Mouse (Mus musculus): ENCODE measurements around the gene 9930111J21Rik1. TPM values are rescaled to one million over a fixed set of nuclear protein-coding genes. Genes with fewer than 3 reads are reported as not detected.
"Not testable (repeated sequence)": the region's sequence is repeated elsewhere in the genome, so short reads cannot be mapped to it uniquely, and the experiment has no call there.

9930111J21Rik1 gene
- under 1 TPM; 0.55 to 0.76 TPM for total RNA-seq (2021)

DNA sequence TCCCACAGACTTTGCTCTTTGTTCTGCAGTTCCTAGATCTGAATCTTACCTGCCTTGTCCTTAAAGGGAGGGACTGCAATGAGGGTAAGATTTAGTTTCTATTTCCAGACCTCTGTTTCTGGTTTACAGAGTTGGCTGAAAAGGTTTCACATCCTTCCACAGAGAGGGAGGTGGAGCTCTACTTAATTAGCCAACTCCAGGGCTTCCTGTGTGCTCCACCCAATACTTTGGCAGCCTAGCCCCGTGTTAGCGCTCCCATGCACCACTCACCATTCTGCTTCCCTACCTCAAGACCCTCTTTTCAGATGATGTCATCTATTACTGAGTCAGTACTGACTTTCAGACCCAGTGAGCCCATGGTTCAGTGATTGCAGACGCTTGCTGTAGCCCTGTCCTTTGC, at the start of gene 9930111J21Rik1:
TSS of gene 9930111J21Rik1 (minus strand) at position 148 of the 400 bp plus-strand sequence.
- not testable (repeated sequence) for DNase-seq

DNA sequence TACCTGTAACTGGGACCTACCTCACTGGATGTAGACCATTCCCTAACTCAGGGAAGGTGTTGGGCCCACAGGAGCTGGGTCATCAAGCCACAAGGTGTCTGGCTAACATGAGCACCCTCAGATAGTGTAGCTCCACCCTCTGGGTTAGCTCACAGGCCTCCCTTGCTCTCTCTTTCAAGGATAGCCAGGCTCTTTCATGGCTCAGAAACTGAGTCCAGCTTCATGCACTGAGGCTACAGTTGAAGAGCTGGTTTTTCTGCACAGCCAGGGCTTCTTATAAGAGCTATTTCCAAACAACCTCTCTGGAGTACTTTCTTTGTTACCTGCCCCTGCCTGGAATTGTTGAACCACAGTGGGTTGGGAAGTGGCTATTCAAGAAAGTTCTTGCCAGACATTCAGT, 32.9 kb upstream of the 9930111J21Rik1 start:
- DNase-seq = not testable (repeated sequence)

DNA sequence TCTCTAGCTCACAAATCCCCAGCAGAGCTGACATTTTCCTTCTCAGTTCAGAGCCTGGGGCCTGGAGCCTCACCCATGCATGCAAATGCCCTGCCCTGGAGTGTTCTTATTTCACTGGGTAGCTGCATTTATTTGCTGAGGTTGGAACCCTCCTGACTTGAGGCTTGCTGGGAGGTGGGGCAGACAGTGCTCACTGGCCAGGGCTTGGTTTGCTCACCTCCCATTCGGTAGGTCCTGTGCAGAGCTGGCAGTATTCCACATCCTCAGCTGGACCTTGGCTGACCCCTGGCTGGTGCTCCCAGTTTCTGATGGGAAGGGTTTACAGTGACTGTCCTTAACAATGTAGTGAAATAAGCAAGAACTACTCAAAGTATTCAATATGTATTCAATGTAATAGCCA, 27.6 kb upstream of the 9930111J21Rik1 start:
- not testable (repeated sequence) for DNase-seq

DNA sequence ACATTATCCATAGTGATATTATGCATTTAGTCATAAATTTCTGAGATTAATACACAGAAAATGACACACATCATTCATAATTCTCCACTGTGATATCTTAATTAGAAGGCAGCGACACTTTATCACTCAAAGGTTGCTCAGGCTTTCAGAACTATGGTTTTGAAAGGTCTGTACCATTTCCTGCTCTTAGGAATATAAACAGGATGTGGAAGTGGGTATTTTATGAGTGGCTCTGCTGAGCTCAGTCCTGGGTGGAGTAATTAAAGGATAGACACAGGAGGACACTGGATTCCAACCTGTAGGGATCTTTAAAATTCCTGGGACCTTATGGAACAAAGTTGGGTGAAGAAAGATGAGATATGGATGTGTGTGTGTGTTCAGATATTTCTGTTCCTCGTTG, 27.1 kb upstream of the 9930111J21Rik1 start:
- DNase-seq = not testable (repeated sequence)

DNA sequence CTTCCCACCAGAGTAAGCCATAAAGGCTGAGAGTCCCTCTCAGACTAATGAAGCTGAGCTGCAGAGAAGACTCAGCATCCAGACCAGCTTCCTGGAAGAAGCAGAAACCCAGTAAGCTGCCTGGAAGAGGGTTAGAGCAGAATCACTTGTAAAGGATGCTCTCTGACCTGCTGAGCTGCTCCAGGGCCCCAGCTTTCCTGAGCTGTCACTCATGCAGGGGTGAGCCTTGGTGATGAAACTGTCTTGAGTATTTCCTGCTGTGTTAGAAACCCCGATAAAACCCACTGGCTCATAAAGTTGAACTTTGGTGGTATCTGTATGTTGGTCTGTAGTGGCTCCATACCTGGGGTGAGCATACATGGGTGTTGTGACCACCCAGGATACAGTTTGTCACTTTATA, 21.2 kb upstream of the 9930111J21Rik1 start:
- not testable (repeated sequence) for DNase-seq

DNA sequence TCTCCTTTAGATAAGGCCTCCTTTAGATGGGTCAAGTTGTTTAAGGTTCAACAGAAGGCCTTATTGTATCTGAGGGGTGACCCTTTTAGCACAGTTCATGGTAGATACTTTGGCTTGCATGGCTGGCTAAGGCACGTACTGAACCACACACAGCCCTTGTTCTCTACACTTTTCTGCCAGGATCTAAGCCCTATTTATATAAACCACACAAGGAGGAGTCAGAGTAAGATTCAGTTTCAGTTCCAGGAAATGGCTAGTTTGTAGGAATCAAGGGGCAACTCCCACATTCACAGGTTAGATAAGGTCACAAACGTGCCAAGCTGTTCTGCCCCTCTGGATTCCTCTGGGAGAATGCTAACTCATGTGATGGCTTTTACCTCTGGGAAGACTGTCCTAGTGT, 14.8 kb upstream of the 9930111J21Rik1 start, which contains the start of gene Tgtp1:
TSS of gene Tgtp1 (minus strand) at position 155 of the 400 bp plus-strand sequence.
- not testable (repeated sequence) for DNase-seq

DNA sequence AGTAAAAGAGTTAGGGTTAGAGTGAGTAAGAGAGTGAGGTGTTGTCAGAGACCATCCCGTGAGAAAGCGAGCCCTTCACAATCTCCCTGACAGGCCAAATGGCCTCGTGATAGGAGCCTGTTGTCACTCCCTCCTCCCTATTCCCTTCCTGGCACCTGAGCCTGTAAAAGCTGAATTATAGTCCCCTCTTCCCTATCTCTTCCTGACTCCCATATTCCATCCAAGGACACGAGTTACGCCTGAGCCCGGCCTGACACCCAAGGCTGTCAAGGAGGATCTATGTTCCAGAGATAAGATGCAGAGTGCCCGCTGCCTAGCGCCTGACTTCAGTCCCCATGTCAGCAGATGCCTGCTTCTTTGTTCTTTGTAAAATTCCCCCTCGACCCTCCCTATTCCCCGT, 14.1 kb upstream of the 9930111J21Rik1 start:
- not testable (repeated sequence) for DNase-seq

DNA sequence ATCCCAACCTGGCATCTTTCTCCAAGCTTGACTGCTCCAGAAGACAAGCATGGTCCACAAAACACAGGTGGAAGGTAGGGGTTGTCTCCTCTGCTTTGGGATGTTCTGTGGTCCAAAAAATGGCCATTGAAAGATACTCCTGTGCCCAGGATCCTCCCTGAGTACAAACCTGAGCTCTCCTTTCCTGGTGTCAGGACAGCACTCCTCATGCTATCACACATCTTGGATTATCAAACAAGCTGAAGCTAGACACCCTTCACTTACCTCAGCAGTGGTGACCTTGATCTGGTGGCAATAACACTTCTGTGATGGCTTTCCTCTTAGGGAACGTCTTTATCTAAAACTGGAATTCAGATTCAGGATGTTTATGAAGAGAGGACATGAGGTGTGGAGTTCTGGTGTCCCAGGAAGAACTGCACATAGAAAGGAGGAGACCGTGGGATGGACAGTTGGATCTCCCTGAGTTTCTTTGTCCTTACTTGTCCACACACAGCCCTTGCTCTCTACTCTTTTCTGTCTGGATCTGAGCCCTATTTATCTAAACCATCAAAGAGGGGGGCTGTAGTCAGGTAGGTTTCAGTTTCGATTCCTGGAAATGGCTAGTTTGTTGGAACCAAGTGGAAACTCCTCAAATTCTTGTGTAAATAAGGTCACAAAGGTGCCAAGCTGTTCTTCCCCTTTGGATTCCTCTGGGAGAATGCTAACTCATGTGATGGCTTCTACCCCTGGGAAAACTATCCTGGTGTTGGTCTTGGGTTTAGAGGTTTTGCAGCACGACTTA, 12.7 kb upstream of the 9930111J21Rik1 start, which contains the start of gene Gm12185:
TSS of gene Gm12185 (minus strand) at position 487 of the 781 bp plus-strand sequence.
- DNase-seq = not testable (repeated sequence)

DNA sequence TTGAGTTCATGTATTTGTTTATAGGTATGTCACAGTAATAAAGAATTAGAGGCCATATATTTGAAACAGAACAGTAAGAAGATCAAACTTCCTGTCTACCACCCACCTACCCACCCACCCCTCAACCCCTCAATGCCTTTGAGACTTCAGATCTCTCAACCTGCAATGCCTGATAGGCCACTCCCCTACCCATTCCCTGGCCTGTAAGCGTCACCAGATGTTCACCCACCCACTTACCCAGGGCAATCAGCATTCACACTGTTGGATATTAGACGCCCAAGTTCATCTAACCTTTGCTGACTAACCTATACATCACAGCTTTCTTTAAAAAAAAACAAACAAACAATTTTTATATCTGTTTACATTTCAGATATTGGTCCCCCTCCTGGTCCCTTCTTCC, 10.8 kb upstream of the 9930111J21Rik1 start:
- DNase-seq = not testable (repeated sequence)

DNA sequence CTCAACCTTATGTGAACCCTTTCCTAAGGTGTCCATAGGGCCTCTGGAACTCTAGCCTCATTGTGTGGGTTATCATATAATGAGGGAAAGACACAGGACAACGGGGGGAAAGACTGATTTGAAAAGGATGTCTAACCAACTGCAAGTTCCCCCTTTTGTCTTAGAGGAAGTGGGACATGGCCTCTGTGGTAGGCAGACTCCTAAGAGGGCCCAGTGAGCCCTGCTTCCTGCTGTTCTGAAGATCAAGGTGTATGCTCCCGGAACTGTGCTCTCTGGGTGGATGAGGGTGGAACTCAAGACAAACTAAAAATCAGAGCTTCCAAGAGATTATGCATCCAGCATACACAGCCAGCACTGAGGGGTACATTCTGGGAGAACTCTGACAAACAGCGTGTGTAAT, 9.0 kb upstream of the 9930111J21Rik1 start:
- DNase-seq = not testable (repeated sequence)

DNA sequence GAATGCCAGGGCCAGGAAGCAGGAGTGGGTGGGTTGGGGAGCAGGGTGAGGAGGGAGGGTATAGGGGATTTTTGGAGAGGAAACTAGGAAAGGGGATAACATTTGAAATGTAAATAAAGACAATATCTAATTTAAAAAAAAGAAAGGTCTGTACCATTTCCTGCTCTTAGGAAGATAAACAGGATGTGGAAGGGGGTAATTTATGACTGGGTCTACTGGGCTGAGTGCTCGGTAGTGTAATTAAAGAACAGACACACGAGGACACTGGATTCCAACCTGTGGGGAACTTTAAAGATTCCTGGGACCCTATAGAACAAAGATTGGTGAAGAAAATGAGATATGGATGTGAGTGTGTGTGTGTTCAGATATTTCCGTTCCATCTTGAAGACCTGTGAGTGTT, 3.6 kb upstream of the 9930111J21Rik1 start:
- not testable (repeated sequence) for DNase-seq

DNA sequence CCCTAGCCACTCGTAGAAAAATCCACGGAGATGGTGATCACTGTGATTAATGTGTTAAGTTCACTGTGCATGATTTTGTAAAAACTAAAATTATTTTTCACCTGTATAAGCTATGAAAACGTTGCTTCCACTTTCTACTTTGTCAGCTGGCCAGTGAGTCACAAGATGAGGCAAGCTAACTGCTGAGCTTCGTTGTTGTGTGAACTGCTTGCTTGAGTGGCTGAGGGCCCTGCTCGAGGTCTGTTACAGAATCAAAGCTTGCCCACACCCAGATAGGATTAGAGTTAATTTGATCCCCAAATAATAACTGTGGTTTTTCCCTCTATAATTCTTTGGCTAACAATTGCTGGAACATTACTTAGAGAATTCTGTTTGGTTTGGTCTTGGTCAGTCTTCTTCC, 854 bp upstream of the 9930111J21Rik1 start:
- not testable (repeated sequence) for DNase-seq

DNA sequence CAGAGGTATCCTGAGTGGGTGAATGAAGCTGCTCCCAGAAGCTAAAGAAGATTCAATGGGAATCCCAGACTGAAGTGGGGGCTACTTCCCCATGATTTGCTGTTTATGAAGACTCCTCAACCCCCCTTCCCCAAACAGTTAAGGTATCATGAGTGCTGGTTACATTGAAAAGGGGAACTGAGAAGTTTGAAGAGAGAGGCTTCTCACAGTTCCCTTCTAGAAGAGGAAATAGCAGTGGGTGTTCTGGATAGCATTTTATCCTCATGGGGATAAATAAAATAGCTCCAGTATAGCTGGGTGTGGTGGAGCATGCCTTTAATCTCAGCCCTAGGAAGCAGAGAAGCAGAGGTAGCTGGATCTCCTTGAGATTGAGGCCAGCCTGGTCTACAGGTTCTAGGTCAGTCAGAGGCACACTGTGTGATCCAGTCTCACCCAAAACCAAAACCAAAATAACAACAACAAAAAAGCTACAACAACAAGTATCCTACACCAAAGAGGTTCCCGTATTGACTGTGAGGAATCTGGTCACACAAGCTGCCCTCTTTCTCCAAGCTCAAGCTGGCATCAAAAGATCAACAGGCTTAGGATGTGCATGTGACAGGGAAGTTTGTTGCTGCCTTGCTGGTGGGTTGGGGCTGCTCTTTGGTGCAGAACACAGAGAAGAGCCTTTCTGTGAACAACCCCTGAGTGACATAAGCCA, 808 bp downstream of the 9930111J21Rik1 start, which contains the start of gene Olfr56:
TSS of gene Olfr56 (plus strand) at position 650 of the 700 bp plus-strand sequence.
- not testable (repeated sequence) for DNase-seq

DNA sequence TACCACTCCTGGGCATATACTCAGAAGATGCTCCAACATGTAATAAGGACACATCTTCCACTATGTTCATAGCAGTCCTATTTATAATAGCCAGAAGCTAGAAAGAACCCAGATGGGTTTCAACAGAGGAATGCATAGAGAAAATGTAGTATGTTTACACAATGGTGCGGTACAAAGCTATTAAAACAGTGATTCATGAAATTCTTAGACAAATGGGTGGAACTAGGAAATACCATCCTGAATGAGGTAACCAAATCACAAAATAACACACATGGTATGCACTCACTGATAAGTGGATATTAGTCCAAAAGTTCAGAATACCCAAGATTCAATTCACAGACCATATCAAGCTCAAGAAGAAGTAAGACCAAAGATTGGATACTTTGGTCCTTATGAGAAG, 4.5 kb downstream of the 9930111J21Rik1 start:
- not testable (repeated sequence) for DNase-seq

DNA sequence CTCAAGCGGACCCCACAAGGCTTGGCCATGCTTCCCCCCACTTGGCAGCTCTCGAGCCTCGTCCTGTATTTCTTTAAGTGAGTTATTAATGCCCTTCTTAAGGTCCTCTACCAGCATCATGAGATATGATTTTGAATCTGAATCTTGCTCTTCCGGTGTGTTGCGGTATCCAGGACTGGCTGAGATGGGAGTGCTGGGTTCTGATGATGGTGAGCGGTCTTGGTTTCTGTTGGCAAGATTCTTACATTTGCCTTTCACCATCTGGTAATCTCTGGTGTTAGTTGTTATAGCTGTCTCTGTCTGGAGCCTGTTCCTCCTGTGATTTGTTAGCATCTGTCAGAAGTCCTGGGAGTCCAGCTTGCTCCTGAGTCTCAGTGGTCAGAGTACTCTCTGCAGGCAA, 33.1 kb downstream of the 9930111J21Rik1 start, which contains the start of gene Psme2b:
TSS of gene Psme2b (minus strand) at position 101 of the 400 bp plus-strand sequence.
- DNase-seq = not testable (repeated sequence)

DNA sequence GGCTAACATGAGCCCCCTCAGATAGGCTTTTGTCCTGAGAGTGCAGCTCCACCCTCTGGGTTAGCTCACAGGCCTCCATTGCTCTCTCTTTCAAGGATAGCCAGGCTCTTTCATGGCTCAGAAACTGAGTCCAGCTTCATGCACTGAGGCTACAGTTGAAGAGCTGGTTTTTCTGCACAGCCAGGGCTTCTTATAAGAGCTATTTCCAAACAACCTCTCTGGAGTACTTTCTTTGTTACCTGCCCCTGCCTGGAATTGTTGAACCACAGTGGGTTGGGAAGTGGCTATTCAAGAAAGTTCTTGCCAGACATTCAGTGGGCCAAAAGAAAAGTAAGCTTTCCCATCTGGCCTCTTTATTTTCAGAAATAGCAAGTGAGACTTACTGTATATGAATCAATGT, 39.9 kb downstream of the 9930111J21Rik1 start:
- DNase-seq = not testable (repeated sequence)

DNA sequence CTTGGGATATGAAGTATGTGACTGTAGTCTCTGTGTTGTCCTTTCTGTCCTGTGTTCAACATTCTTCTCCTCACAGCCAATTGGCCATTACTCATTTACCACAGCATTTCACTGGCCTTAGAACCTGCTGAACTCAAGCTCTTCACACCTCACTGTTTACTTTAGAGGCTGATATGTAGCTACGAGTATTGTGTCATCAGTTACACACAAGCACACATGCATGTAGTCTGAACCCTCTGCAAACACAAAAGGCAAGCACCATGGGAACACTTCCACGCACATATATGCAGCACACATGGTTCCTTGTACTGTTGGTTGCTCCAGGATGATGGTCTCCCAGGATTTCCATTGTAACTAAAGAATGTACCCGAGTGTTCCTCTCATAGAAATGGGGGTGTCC, 43.9 kb downstream of the 9930111J21Rik1 start:
- DNase-seq = not testable (repeated sequence)

DNA sequence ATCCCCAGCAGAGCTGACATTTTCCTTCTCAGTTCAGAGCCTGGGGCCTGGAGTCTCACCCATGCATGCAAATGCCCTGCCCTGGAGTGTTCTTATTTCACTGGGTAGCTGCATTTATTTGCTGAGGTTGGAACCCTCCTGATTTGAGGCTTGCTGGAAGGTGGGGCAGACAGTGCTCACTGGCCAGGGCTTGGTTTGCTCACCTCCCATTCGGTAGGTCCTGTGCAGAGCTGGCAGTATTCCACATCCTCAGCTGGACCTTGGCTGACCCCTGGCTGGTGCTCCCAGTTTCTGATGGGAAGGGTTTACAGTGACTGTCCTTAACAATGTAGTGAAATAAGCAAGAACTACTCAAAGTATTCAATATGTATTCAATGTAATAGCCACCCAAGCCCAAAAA, 45.3 kb downstream of the 9930111J21Rik1 start:
- not testable (repeated sequence) for DNase-seq

DNA sequence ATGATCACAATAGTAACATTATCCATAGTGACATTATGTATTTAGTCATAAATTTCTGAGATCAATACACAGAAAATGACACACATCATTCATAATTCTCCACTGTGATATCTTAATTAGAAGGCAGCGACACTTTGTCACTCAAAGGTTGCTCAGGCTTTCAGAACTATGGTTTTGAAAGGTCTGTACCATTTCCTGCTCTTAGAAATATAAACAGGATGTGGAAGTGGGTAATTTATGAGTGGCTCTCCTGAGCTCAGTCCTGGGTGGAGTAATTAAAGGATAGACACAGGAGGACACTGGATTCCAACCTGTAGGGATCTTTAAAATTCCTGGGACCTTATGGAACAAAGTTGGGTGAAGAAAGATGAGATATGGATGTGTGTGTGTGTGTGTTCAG, 45.8 kb downstream of the 9930111J21Rik1 start:
- not testable (repeated sequence) for DNase-seq

DNA sequence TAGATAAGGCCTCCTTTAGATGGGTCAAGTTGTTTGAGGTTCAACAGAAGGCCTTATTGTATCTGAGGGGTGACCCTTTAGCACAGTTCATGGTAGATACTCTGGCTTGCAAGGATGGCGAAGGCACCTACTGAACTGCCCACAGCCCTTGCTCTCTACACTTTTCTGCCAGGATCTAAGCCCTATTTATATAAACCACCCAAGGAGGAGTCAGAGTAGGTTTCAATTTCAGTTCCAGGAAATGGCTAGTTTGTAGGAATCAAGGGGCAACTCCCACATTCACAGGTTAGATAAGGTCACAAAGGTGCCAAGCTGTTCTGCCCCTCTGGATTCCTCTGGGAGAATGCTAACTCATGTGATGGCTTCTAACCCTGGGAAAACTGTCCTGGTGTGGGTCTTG, 51.1 kb downstream of the 9930111J21Rik1 start:
- not testable (repeated sequence) for DNase-seq

DNA sequence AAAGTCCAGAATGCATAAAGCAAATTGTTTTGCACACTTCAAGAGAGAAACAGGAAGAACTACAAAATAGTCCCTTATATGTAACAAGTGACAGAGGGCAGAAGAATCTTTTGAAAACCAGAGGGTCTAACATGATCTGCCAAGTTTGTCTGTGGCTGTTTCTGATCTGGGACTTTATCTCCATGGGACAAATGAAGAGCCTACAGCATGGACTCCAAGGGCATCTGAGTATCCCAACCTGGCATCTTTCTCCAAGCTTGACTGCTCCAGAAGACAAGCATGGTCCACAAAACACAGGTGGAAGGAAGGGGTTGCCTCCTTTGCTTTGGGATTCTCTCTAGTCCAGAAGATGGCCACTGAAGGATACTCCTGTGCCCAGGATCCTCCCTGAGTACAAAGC, 52.8 kb downstream of the 9930111J21Rik1 start:
- DNase-seq = not testable (repeated sequence)

DNA sequence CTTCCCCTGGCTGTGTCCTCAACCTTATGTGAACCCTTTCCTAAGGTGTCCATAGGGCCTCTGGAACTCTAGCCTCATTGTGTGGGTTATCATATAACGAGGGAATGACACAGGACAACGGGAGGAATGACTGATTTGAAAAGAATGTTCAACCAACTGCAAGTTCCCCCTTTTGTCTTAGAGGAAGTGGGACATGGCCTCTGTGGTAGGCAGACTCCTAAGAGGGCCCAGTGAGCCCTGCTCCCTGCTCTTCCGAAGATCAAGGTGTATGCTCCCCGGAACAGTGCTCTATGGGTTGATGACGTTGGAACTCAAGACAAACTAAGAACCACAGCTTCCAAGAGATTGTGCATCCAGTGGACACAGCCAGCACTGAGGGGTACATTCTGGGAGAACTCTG, 55.4 kb downstream of the 9930111J21Rik1 start:
- DNase-seq = not testable (repeated sequence)

DNA sequence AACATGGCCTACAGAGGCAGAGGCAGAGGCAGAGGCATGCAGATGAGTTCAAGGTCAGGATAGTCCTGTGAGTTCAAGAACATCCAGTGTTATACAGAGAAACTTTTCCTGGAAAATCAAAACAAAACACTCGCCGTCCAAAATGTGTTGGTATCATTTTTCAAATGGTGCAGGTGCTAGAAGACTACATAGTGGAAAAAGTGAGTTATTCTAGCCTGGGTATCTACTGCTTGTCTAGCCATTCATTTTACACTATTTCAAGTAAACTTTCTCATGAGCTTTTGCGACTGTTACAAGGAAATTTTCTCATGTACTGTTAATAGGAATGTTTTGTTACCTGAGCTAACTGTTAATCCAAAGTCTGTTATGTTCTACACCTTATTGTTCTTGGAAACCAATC, 60.8 kb downstream of the 9930111J21Rik1 start:
- no peak for DNase-seq

Measured in layer of hippocampus, postnatal 36 days (tissue).